Mouse (Mus musculus): Measurements from ENCODE around the gene Smpd3.
"Not testable (repeated sequence)": the region's sequence is repeated elsewhere in the genome, so short reads cannot be mapped to it uniquely, and the experiment has no call there.

Gene Smpd3

GRCm38 (mm10) chr8:106326624-106327023, 11.2 kb downstream of the Smpd3 start:
- no peak for DNase-seq (ENCODE audit: low spot score in 2 of 2)

- DNase-seq (ENCODE audit: low spot score in 2 of 2): no peak
These were observed 16.4 kb downstream of the Smpd3 start for GRCm38 (mm10) chr8:106321434-106321833.

GRCm38 (mm10) chr8:106320002-106320401, 17.8 kb downstream of the Smpd3 start:
- DNase-seq (ENCODE audit: low spot score in 2 of 2): no peak

- no peak for DNase-seq (ENCODE audit: low spot score in 2 of 2)
These were observed 20.7 kb downstream of the Smpd3 start for GRCm38 (mm10) chr8:106317091-106317490.

- peak; percentile 54 to 56 for DNase-seq (ENCODE audit: low spot score in 2 of 2)
These were observed 21.3 kb downstream of the Smpd3 start for GRCm38 (mm10) chr8:106316506-106316905.

GRCm38 (mm10) chr8:106315402-106316187, 22.2 kb downstream of the Smpd3 start:
- DNase-seq (ENCODE audit: low spot score in 2 of 2): no peak

GRCm38 (mm10) chr8:106313799-106314198, 24.0 kb downstream of the Smpd3 start:
- DNase-seq (ENCODE audit: low spot score in 2 of 2): no peak

GRCm38 (mm10) chr8:106313120-106313737, 24.6 kb downstream of the Smpd3 start:
- DNase-seq (ENCODE audit: low spot score in 2 of 2): no peak

GRCm38 (mm10) chr8:106311967-106312366, 25.8 kb downstream of the Smpd3 start:
- DNase-seq (ENCODE audit: low spot score in 2 of 2): no peak

- peak; percentile 10 to 21 for DNase-seq (ENCODE audit: low spot score in 2 of 2)
These were observed 27.6 kb downstream of the Smpd3 start for GRCm38 (mm10) chr8:106310026-106310652.

GRCm38 (mm10) chr8:106308082-106308786, 29.6 kb downstream of the Smpd3 start:
- peak; percentile 21 to 40 for DNase-seq (ENCODE audit: low spot score in 2 of 2)

- DNase-seq (ENCODE audit: low spot score in 2 of 2): peak; percentile 62 to 64
These were observed 30.2 kb downstream of the Smpd3 start for GRCm38 (mm10) chr8:106307586-106307985.

GRCm38 (mm10) chr8:106306711-106307248, 31.0 kb downstream of the Smpd3 start:
- DNase-seq (ENCODE audit: low spot score in 2 of 2): not testable (repeated sequence)

- DNase-seq (ENCODE audit: low spot score in 2 of 2): no peak
These were observed 31.7 kb downstream of the Smpd3 start for GRCm38 (mm10) chr8:106306076-106306475.

GRCm38 (mm10) chr8:106305301-106305700, 32.5 kb downstream of the Smpd3 start:
- DNase-seq (ENCODE audit: low spot score in 2 of 2): no peak

GRCm38 (mm10) chr8:106304321-106304720, 33.5 kb downstream of the Smpd3 start:
- DNase-seq (ENCODE audit: low spot score in 2 of 2): no peak

- no peak for DNase-seq (ENCODE audit: low spot score in 2 of 2)
These were observed 36.8 kb downstream of the Smpd3 start for GRCm38 (mm10) chr8:106300739-106301715.

GRCm38 (mm10) chr8:106299686-106300085, 38.1 kb downstream of the Smpd3 start:
- no peak for DNase-seq (ENCODE audit: low spot score in 2 of 2)

- no peak for DNase-seq (ENCODE audit: low spot score in 2 of 2)
These were observed 38.9 kb downstream of the Smpd3 start for GRCm38 (mm10) chr8:106298846-106299245.

GRCm38 (mm10) chr8:106298261-106298660, 39.5 kb downstream of the Smpd3 start:
- DNase-seq (ENCODE audit: low spot score in 2 of 2): no peak
